In genomic region chr9:106149399-106149754, GRCm38 (mm10) we compare ENCODE assay signal across 12 mouse cellular contexts. TPM values are rescaled to one million over a fixed set of nuclear protein-coding genes. Genes with fewer than 3 reads are reported as not detected.
DNase-seq lines count a peak whose midpoint lies in the region; ATAC-seq lines count a peak whose summit lies in the region.
"Had no signal": no experiment of that assay in that cellular context is flagged by ENCODE, and none has a peak within 500 bp of the region (broad histone marks: within the 10 kb centered on the region; RNA-seq: fewer than 3 reads in every experiment).

No protein-coding gene starts in this region.

- peak overlapping the region; percentile 51 for H3K9ac ChIP-seq in kidney, embryonic 16.5 days (replicated peaks; ENCODE audit: low read length)
- peak overlapping the region; percentile 55; the same call in 1 of the 2 replicates for H3K9ac ChIP-seq in embryonic facial prominence, embryonic 14.5 days (ENCODE audit: low read depth, low read length)
- H3K9ac ChIP-seq in intestine, embryonic 14.5 days (ENCODE audit: low read length) = no peak overlapping the region
- peak overlapping the region; percentile 98 for H3K9ac ChIP-seq in neural tube, embryonic 13.5 days

- H3K27me3 ChIP-seq in kidney, embryonic 16.5 days (ENCODE audit: insufficient read depth, low read length) = peaks cover 41% of the 10 kb centered on the region
- H3K27me3 ChIP-seq in embryonic facial prominence, embryonic 14.5 days (replicated peaks; ENCODE audit: control insufficient read depth, insufficient read depth, low read length) = peaks cover 45% of the 10 kb centered on the region
- H3K27me3 ChIP-seq in intestine, embryonic 14.5 days (replicated peaks; ENCODE audit: control insufficient read depth, insufficient read depth, low read length) = peaks cover 40% of the 10 kb centered on the region
- no peaks in the 10 kb centered on the region for H3K27me3 ChIP-seq in neural tube, embryonic 13.5 days

- H3K4me3 ChIP-seq in kidney, embryonic 16.5 days (ENCODE audit: low read length) = peak overlapping the region; percentile 43
- peak overlapping the region; percentile 43 for H3K4me3 ChIP-seq in embryonic facial prominence, embryonic 14.5 days (ENCODE audit: low read depth, low read length)
- peak overlapping the region; percentile 32 for H3K4me3 ChIP-seq in intestine, embryonic 14.5 days (ENCODE audit: low read depth, low read length)
- H3K4me3 ChIP-seq in neural tube, embryonic 13.5 days = peak overlapping the region; percentile 86
- H3K4me3 ChIP-seq: heart, adult 2 months had no signal

- ATAC-seq in kidney, embryonic 16.5 days (ENCODE audit: low FRiP score, low TSS enrichment) = no peak
- no peak for ATAC-seq in embryonic facial prominence, embryonic 14.5 days (ENCODE audit: low read depth)
- ATAC-seq in intestine, embryonic 14.5 days (replicated peaks; ENCODE audit: low FRiP score, low TSS enrichment, low read depth) = no peak
- peak; percentile 12; the same call in 1 of the 2 replicates for ATAC-seq in neural tube, embryonic 13.5 days (ENCODE audit: low read depth)

- H3K4me1 ChIP-seq in kidney, embryonic 16.5 days (ENCODE audit: insufficient read depth, low read length) = peaks cover 8% of the 10 kb centered on the region; the same call in 1 of the 2 replicates
- no peaks in the 10 kb centered on the region for H3K4me1 ChIP-seq in embryonic facial prominence, embryonic 14.5 days (ENCODE audit: control insufficient read depth, insufficient read depth, low read length)
- H3K4me1 ChIP-seq in intestine, embryonic 14.5 days (replicated peaks; ENCODE audit: control insufficient read depth, insufficient read depth, low read length) = peaks cover 11% of the 10 kb centered on the region
- peaks cover 52% of the 10 kb centered on the region for H3K4me1 ChIP-seq in neural tube, embryonic 13.5 days (replicated peaks)

- H3K27ac ChIP-seq in kidney, embryonic 16.5 days (ENCODE audit: low read length) = no peak overlapping the region
- H3K27ac ChIP-seq in embryonic facial prominence, embryonic 14.5 days (replicated peaks; ENCODE audit: low read depth, low read length) = no peak overlapping the region
- H3K27ac ChIP-seq in intestine, embryonic 14.5 days (ENCODE audit: low read depth) = no peak overlapping the region
- peak overlapping the region; percentile 98 for H3K27ac ChIP-seq in neural tube, embryonic 13.5 days (replicated peaks)
- H3K27ac ChIP-seq: heart, adult 2 months had no signal

- no peaks in the 10 kb centered on the region for H3K9me3 ChIP-seq in kidney, embryonic 16.5 days (ENCODE audit: low read length)
- H3K9me3 ChIP-seq in embryonic facial prominence, embryonic 14.5 days (ENCODE audit: control insufficient read depth, low read length) = no peaks in the 10 kb centered on the region
- H3K9me3 ChIP-seq in intestine, embryonic 14.5 days (ENCODE audit: control insufficient read depth, low read length) = no peaks in the 10 kb centered on the region
- no peaks in the 10 kb centered on the region for H3K9me3 ChIP-seq in neural tube, embryonic 13.5 days

- DNase-seq in kidney, adult 8-10 months = no peak
- no peak for DNase-seq in embryonic facial prominence, embryonic 14.5 days (ENCODE audit: low spot score)
- DNase-seq in intestine, embryonic 14.5 days (ENCODE audit: low spot score) = no peak
- no peak for DNase-seq in gastrocnemius, postnatal 25 days
- DNase-seq in adrenal gland, postnatal 36 days = no peak
- DNase-seq in spleen, postnatal 10 days (ENCODE audit: low spot score in 2 of 2) = no peak
- DNase-seq: adrenal gland, adult 8-10 months; embryo, embryonic 11 days; heart, adult 2 months; spleen, adult 18-20 months had no signal

- 19% methylated on average over 10 of the region's 10 CpGs for WGBS in kidney, embryonic 16.5 days
- 25% methylated on average over 10 of the region's 10 CpGs for WGBS in embryonic facial prominence, embryonic 14.5 days
- WGBS in intestine, embryonic 14.5 days = 24% methylated on average over 10 of the region's 10 CpGs
- WGBS in neural tube, embryonic 13.5 days = 13% methylated on average over 10 of the region's 10 CpGs

- H3K36me3 ChIP-seq in kidney, embryonic 16.5 days (ENCODE audit: insufficient read depth, low read length) = no peaks in the 10 kb centered on the region
- no peaks in the 10 kb centered on the region for H3K36me3 ChIP-seq in embryonic facial prominence, embryonic 14.5 days (ENCODE audit: control insufficient read depth, insufficient read depth, low read length)
- H3K36me3 ChIP-seq in intestine, embryonic 14.5 days (ENCODE audit: control insufficient read depth, insufficient read depth, low read length) = no peaks in the 10 kb centered on the region
- H3K36me3 ChIP-seq in neural tube, embryonic 13.5 days = peaks cover 31% of the 10 kb centered on the region

- H3K4me2 ChIP-seq in kidney, embryonic 16.5 days (replicated peaks; ENCODE audit: low read depth, low read length) = peak overlapping the region; percentile 66
- H3K4me2 ChIP-seq in embryonic facial prominence, embryonic 14.5 days (ENCODE audit: low read depth, low read length) = peak overlapping the region; percentile 80
- H3K4me2 ChIP-seq in intestine, embryonic 14.5 days (ENCODE audit: low read length) = peak overlapping the region; percentile 71
- peak overlapping the region; percentile 83 for H3K4me2 ChIP-seq in neural tube, embryonic 13.5 days

RNA-seq across cellular contexts. Expression of gene Glyctk, which starts 8.6 kb away (rescaled TPM):
- polyA plus RNA-seq in kidney, embryonic 16.5 days (2015; fragmentation: Nextera tagmentation; extraction: Ambion mirVana) = 14.7 and 17.1 TPM in 2 replicates
- polyA plus RNA-seq in embryonic facial prominence, embryonic 14.5 days (2014; fragmentation: Nextera tagmentation; extraction: Ambion mirVana) = 1.9 and 2.1 TPM in 2 replicates
- 1.7 TPM in 2 replicates for polyA plus RNA-seq in intestine, embryonic 14.5 days (2014; fragmentation: Nextera tagmentation; extraction: Ambion mirVana)
- 4.9 and 5.1 TPM in 2 replicates for polyA plus RNA-seq in neural tube, embryonic 13.5 days (2015; fragmentation: Nextera tagmentation; extraction: Ambion mirVana)
- under 1 TPM; 0.38 to 0.56 TPM for total RNA-seq in gastrocnemius, postnatal 25 days (2021)
- total RNA-seq in adrenal gland, postnatal 36 days (2021) = 1 to 10 TPM; 2.3 to 2.4 TPM

RNA-seq across cellular contexts. Expression of gene Wdr82, which starts 21.4 kb away (rescaled TPM):
- polyA plus RNA-seq in kidney, embryonic 16.5 days (2015; fragmentation: Nextera tagmentation; extraction: Ambion mirVana) = 20.7 and 20.8 TPM in 2 replicates
- polyA plus RNA-seq in embryonic facial prominence, embryonic 14.5 days (2014; fragmentation: Nextera tagmentation; extraction: Ambion mirVana) = 25.5 and 27.9 TPM in 2 replicates
- 22.9 and 23.8 TPM in 2 replicates for polyA plus RNA-seq in intestine, embryonic 14.5 days (2014; fragmentation: Nextera tagmentation; extraction: Ambion mirVana)
- polyA plus RNA-seq in neural tube, embryonic 13.5 days (2015; fragmentation: Nextera tagmentation; extraction: Ambion mirVana) = 27.7 and 29.6 TPM in 2 replicates
- 10 to 100 TPM; 22.4 to 24.3 TPM for total RNA-seq in gastrocnemius, postnatal 25 days (2021)
- total RNA-seq in adrenal gland, postnatal 36 days (2021) = 10 to 100 TPM; 74.4 to 81.3 TPM

RNA-seq across cellular contexts. Expression of gene Ppm1m, which starts 50.2 kb away (rescaled TPM):
- 56.8 and 58.8 TPM in 2 replicates for polyA plus RNA-seq in kidney, embryonic 16.5 days (2015; fragmentation: Nextera tagmentation; extraction: Ambion mirVana)
- 41.3 and 42.7 TPM in 2 replicates for polyA plus RNA-seq in embryonic facial prominence, embryonic 14.5 days (2014; fragmentation: Nextera tagmentation; extraction: Ambion mirVana)
- 31.2 and 33.6 TPM in 2 replicates for polyA plus RNA-seq in intestine, embryonic 14.5 days (2014; fragmentation: Nextera tagmentation; extraction: Ambion mirVana)
- polyA plus RNA-seq in neural tube, embryonic 13.5 days (2015; fragmentation: Nextera tagmentation; extraction: Ambion mirVana) = 18.7 and 22.8 TPM in 2 replicates
- 1 to 10 TPM; 2.6 to 4.7 TPM for total RNA-seq in gastrocnemius, postnatal 25 days (2021)
- 100 to 1,000 TPM in 1 of 2 experiments, 10 to 100 TPM in 1; 90.8 to 117 TPM for total RNA-seq in adrenal gland, postnatal 36 days (2021)

RNA-seq across cellular contexts. Expression of gene Col6a4, which starts 52.8 kb away (rescaled TPM):
- 0.48 and 0.75 TPM in 2 replicates for polyA plus RNA-seq in kidney, embryonic 16.5 days (2015; fragmentation: Nextera tagmentation; extraction: Ambion mirVana)
- 0.16 and 0.24 TPM in 2 replicates for polyA plus RNA-seq in embryonic facial prominence, embryonic 14.5 days (2014; fragmentation: Nextera tagmentation; extraction: Ambion mirVana)
- 57.6 and 64.5 TPM in 2 replicates for polyA plus RNA-seq in intestine, embryonic 14.5 days (2014; fragmentation: Nextera tagmentation; extraction: Ambion mirVana)
- polyA plus RNA-seq in neural tube, embryonic 13.5 days (2015; fragmentation: Nextera tagmentation; extraction: Ambion mirVana) = 0.22 and 0.51 TPM in 2 replicates
- total RNA-seq in gastrocnemius, postnatal 25 days (2021) = not detected
- under 1 TPM; 0.36 to 0.46 TPM for total RNA-seq in adrenal gland, postnatal 36 days (2021)
- total RNA-seq: heart, adult 2 months had no signal
- polyA plus RNA-seq: heart, adult 2 months had no signal

RNA-seq across cellular contexts. Expression of gene Twf2, which starts 53.5 kb away (rescaled TPM):
- polyA plus RNA-seq in kidney, embryonic 16.5 days (2015; fragmentation: Nextera tagmentation; extraction: Ambion mirVana) = 72.7 and 75.5 TPM in 2 replicates
- polyA plus RNA-seq in embryonic facial prominence, embryonic 14.5 days (2014; fragmentation: Nextera tagmentation; extraction: Ambion mirVana) = 65.1 and 65.4 TPM in 2 replicates
- 56.4 and 59.5 TPM in 2 replicates for polyA plus RNA-seq in intestine, embryonic 14.5 days (2014; fragmentation: Nextera tagmentation; extraction: Ambion mirVana)
- 54.1 and 57.1 TPM in 2 replicates for polyA plus RNA-seq in neural tube, embryonic 13.5 days (2015; fragmentation: Nextera tagmentation; extraction: Ambion mirVana)
- total RNA-seq in gastrocnemius, postnatal 25 days (2021) = 100 to 1,000 TPM in 1 of 2 experiments, 10 to 100 TPM in 1; 95.6 to 126 TPM
- 100 to 1,000 TPM in 1 of 2 experiments, 10 to 100 TPM in 1; 64.8 to 117 TPM for total RNA-seq in adrenal gland, postnatal 36 days (2021)

Comparison
In these comparisons a context has a peak if more than half of its experiments do, and no peak if none do; other contexts are left out.
1. H3K4me3 ChIP-seq: peak in every context shown above with its lines; median percentile 86 in neural tube, embryonic 13.5 days; 43 in kidney, embryonic 16.5 days; 43 in embryonic facial prominence, embryonic 14.5 days; 32 in intestine, embryonic 14.5 days.